Mouse (Mus musculus): ENCODE results near the gene Qtrt1. TPM values are rescaled to one million over a fixed set of nuclear protein-coding genes. Genes with fewer than 3 reads are reported as not detected.

The Qtrt1 gene
- polyA plus RNA-seq, 1 experiment = 48.2 TPM

DNA sequence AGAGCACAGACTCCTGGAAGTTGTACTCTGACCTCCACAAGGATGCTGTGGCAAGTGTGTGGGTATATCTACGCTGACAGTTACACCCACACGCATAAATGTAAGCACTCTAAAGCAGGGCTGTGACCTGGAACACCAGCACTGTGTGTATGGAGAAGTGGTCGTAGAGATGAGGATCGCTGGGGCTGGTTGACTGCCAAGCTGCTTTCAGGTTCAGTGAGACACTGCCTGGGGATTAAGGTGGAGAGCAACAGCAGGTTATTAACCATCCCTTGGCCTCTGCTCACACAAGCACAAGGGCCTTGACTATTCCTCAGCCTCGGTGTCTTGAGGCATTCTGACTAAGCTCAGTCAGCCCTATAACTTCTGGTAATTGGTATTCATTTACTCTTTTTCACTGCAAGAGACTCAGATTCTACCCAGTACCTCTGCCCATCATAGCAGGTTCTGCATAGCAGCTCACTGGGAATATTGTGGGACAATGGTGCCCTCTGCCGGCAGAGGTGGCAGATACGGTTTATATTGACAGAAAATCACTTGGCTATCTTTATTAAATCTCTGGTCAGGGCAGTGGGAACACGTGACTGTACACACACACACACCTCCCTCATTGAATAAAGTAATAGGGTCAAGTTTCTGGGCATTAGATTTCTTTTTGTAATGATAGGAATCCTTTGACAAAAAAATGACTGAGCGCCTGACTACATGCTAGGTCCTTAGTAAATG is 1.9 kb upstream of the Qtrt1 start:
- H3K27ac ChIP-seq (ENCODE audit: control insufficient read depth, insufficient read depth, low read length) = no peak overlapping the region

DNA sequence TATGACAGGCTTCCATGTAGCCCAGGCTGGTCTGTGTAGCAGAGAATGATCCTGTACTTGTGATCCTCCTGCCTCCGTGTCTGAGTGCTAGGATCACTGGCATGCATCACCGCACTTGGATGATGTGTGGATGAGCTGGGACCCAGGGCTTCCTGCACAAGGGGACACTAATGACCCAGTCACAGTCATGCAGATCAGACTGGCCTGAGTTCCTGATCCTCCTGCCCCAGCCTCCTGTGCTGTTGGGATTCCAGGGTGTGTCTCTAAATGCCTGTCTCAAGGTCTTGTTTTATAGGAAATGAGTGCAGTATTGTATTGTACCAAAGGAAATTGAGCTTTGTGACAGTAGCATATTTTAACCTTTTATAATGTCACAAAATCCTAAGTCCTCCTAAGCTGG is 6.2 kb downstream of the Qtrt1 start:
- TF ChIP-seq POLR2A (IDR thresholded peaks at IDR 0.05; ENCODE audit: control insufficient read depth, extremely low read depth, insufficient read depth, low read length, poor library complexity) (no peak), CTCF (IDR thresholded peaks at IDR 0.05; ENCODE audit: borderline replicate concordance, control insufficient read depth, extremely low read depth, insufficient read depth, low read length, poor library complexity) (no peak)
- Histone ChIP-seq H3K27me3 (ENCODE audit: control insufficient read depth, insufficient read depth, low read length) (no peaks in the 10 kb centered on the region), H3K36me3 (ENCODE audit: control insufficient read depth, insufficient read depth, low read length) (no peaks in the 10 kb centered on the region), H3K4me3 (ENCODE audit: control insufficient read depth, insufficient read depth, low read length) (no peak overlapping the region), H3K4me1 (replicated peaks; ENCODE audit: control insufficient read depth, insufficient read depth, low read length) (peaks cover 34% of the 10 kb centered on the region), H3K27ac (ENCODE audit: control insufficient read depth, insufficient read depth, low read length) (no peak overlapping the region)
- 97% methylated on average over 2 of the region's 2 CpGs for WGBS
- DNase-seq = no peak

More for the DNA sequence above, 1.9 kb upstream of the Qtrt1 start:
- TF ChIP-seq POLR2A (IDR thresholded peaks at IDR 0.05; ENCODE audit: control insufficient read depth, extremely low read depth, insufficient read depth, low read length, poor library complexity) = no peak
- TF ChIP-seq CTCF (IDR thresholded peaks at IDR 0.05; ENCODE audit: borderline replicate concordance, control insufficient read depth, extremely low read depth, insufficient read depth, low read length, poor library complexity) = no peak
- Histone ChIP-seq H3K4me1 (replicated peaks; ENCODE audit: control insufficient read depth, insufficient read depth, low read length) (peaks cover 11% of the 10 kb centered on the region), H3K36me3 (ENCODE audit: control insufficient read depth, insufficient read depth, low read length) (peaks cover 16% of the 10 kb centered on the region), H3K4me3 (ENCODE audit: control insufficient read depth, insufficient read depth, low read length) (no peak overlapping the region), H3K27me3 (ENCODE audit: control insufficient read depth, insufficient read depth, low read length) (no peaks in the 10 kb centered on the region)
- peak; percentile 79 for DNase-seq
- 31% methylated on average over 9 of the region's 9 CpGs for WGBS

DNA sequence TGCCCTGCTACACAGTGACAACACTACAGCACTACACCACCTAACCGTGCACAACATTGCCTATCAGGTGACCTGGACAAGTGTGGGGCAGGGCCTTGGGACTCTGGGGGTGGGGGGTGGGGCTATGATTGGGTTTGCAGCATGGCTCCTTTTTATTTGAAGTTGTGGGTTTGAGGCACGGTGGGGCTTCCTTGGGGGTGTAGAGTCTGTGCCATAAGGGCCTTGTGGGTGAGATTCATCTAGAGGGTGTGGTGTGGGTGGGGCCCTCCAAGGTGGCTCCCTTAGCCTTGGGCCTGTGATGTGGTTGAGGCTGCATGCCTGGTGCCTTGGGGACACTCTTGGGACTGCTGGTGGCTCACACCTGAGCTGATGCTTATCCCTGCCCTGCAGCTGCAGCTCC is 8.0 kb downstream of the Qtrt1 start:
- 17% methylated on average over 2 of the region's 2 CpGs for WGBS
- Histone ChIP-seq H3K27me3 (ENCODE audit: control insufficient read depth, insufficient read depth, low read length) (no peaks in the 10 kb centered on the region), H3K4me3 (ENCODE audit: control insufficient read depth, insufficient read depth, low read length) (no peak overlapping the region), H3K4me1 (replicated peaks; ENCODE audit: control insufficient read depth, insufficient read depth, low read length) (peaks cover 34% of the 10 kb centered on the region), H3K36me3 (ENCODE audit: control insufficient read depth, insufficient read depth, low read length) (no peaks in the 10 kb centered on the region), H3K27ac (ENCODE audit: control insufficient read depth, insufficient read depth, low read length) (peak overlapping the region; percentile 32; the same call in 1 of the 2 replicates)
- TF ChIP-seq POLR2A (IDR thresholded peaks at IDR 0.05; ENCODE audit: control insufficient read depth, extremely low read depth, insufficient read depth, low read length, poor library complexity) (no peak), CTCF (IDR thresholded peaks at IDR 0.05; ENCODE audit: borderline replicate concordance, control insufficient read depth, extremely low read depth, insufficient read depth, low read length, poor library complexity) (no peak)
- DNase-seq = peak; percentile 34

DNA sequence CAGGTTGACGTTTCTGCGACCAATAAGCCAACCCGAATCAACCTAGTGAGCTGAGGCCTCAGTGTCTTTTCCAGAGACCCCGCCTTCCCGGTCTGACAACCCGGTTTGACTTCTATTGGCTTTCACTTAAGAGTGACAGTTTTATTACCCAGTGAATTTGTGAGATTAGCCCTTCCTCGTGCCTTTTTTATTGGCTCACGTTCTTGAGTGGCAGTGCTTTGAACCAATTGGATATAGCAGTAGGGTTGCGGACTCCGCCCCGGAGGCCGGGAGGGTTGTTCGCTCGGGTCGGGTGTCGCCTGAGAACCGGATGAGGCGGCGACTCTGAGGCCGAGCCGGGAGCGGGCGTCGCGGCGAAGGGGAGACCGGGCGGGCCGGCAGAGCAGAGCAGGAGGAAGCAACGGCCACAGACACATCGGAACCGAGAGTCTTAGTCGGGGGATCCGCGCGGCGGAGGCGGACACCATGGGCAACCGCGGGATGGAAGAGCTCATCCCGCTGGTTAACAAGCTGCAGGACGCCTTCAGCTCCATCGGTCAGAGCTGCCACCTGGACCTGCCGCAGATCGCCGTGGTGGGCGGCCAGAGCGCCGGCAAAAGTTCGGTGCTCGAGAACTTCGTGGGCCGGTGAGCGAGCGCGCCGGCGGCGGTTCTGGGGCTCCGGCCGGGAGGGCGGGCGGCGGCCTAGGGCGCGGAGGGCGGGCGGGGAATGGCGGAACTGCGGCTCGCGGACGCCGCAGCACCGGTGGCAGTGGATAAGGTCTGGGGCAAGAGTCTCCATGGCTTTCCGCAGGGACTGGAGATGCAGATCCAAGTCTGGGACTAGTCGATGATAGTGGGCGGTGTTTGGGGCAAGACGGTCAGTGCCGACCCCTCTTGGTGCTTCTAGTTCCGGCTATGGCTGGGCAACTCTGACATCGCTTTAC is 13.3 kb downstream of the Qtrt1 start, which contains the start of gene Dnm2:
Gene Dnm2, plus strand, starts transcription at position 278 of the 925 bp plus-strand sequence.
- Histone ChIP-seq H3K27me3 (ENCODE audit: control insufficient read depth, insufficient read depth, low read length) (no peaks in the 10 kb centered on the region), H3K27ac (ENCODE audit: control insufficient read depth, insufficient read depth, low read length) (no peak within 1 kb of the TSS; the same call in none of the 2 replicates), H3K36me3 (ENCODE audit: control insufficient read depth, insufficient read depth, low read length) (no peaks in the 10 kb centered on the region), H3K4me1 (replicated peaks; ENCODE audit: control insufficient read depth, insufficient read depth, low read length) (peaks cover 42% of the 10 kb centered on the region), H3K4me3 (ENCODE audit: control insufficient read depth, insufficient read depth, low read length) (peak within 1 kb of the TSS; percentile 72)
- DNase-seq = peak; percentile 98
- under 1% methylated on average over 82 of the region's 82 CpGs for WGBS
- TF ChIP-seq POLR2A (IDR thresholded peaks at IDR 0.05; ENCODE audit: control insufficient read depth, extremely low read depth, insufficient read depth, low read length, poor library complexity) (peak; percentile 93), CTCF (IDR thresholded peaks at IDR 0.05; ENCODE audit: borderline replicate concordance, control insufficient read depth, extremely low read depth, insufficient read depth, low read length, poor library complexity) (peak; percentile 20; the same call in 1 of the 2 replicates)

DNA sequence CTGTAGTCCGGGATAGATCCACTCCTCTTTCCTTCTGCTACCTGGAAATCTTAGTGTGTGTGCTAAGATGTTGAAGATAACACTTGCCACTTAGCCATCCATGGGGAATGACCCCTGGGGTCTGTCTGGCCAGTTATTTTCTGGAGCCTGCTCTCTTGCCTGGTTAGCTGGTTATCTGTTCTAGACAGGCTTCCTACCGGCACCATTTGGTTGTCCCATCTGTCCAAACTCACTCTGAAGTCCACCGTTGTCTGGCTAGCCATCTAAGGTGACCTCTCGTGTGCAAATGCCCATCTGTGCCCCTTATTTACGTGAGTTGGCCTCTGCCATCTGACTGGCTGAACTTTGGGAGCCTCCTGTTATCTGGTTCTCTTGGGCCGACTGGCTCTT is 13.9 kb downstream of the Qtrt1 start:
- Histone ChIP-seq H3K4me1 (replicated peaks; ENCODE audit: control insufficient read depth, insufficient read depth, low read length) (peaks cover 42% of the 10 kb centered on the region), H3K36me3 (ENCODE audit: control insufficient read depth, insufficient read depth, low read length) (no peaks in the 10 kb centered on the region), H3K4me3 (ENCODE audit: control insufficient read depth, insufficient read depth, low read length) (peak overlapping the region; percentile 72), H3K27me3 (ENCODE audit: control insufficient read depth, insufficient read depth, low read length) (no peaks in the 10 kb centered on the region), H3K27ac (ENCODE audit: control insufficient read depth, insufficient read depth, low read length) (no peak overlapping the region; the same call in 1 of the 2 replicates)
- DNase-seq = no peak
- TF ChIP-seq POLR2A (IDR thresholded peaks at IDR 0.05; ENCODE audit: control insufficient read depth, extremely low read depth, insufficient read depth, low read length, poor library complexity) (no peak), CTCF (IDR thresholded peaks at IDR 0.05; ENCODE audit: borderline replicate concordance, control insufficient read depth, extremely low read depth, insufficient read depth, low read length, poor library complexity) (no peak)
- WGBS = 2% methylated on average over 6 of the region's 6 CpGs

DNA sequence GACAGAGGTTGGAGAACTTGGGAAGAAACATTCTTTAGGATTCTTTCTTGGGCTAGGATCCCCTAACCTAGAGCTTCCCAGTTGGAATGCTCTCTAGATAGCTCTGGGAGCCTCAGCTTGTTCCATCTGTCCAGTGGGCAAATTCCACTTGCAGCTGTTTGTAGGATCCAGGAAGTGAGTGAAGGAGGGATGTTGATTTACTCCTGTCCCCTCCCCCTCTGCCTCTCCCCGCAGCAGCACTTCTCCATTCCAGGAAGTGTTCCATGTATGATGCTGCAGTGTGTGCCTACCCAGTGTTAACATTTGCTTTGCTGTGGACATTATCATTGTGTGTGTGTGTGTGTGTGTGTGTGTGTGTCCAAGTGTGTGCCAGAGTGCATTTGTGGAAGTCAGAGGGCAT is 14.4 kb downstream of the Qtrt1 start:
- peaks cover 42% of the 10 kb centered on the region for H3K4me1 ChIP-seq (replicated peaks; ENCODE audit: control insufficient read depth, insufficient read depth, low read length)
- WGBS = 0% methylated on average over 1 of the region's 1 CpGs

More for the DNA sequence above, 14.4 kb downstream of the Qtrt1 start:
- Histone ChIP-seq H3K27me3 (ENCODE audit: control insufficient read depth, insufficient read depth, low read length) (no peaks in the 10 kb centered on the region), H3K4me3 (ENCODE audit: control insufficient read depth, insufficient read depth, low read length) (peak overlapping the region; percentile 72), H3K36me3 (ENCODE audit: control insufficient read depth, insufficient read depth, low read length) (no peaks in the 10 kb centered on the region), H3K27ac (ENCODE audit: control insufficient read depth, insufficient read depth, low read length) (no peak overlapping the region; the same call in 1 of the 2 replicates)
- DNase-seq = peak; percentile 29
- no peak for TF ChIP-seq POLR2A (IDR thresholded peaks at IDR 0.05; ENCODE audit: control insufficient read depth, extremely low read depth, insufficient read depth, low read length, poor library complexity)
- no peak for TF ChIP-seq CTCF (IDR thresholded peaks at IDR 0.05; ENCODE audit: borderline replicate concordance, control insufficient read depth, extremely low read depth, insufficient read depth, low read length, poor library complexity)
